Mouse (Mus musculus) kidney, adult 2 months (tissue): Measurements from ENCODE around the gene Aldh3a2. TPM values are rescaled to one million over a fixed set of nuclear protein-coding genes. Genes with fewer than 3 reads are reported as not detected.

Experiments used
- DNase-seq: peaks from one replicate; pipeline ENCODE4 v3.0.0; 2021
- H3K27ac ChIP-seq: fragments of 200-500 bp; 2 replicates; pipeline ENCODE4 v1.5.1; 2012; ENCODE audit warnings: low read depth, low read length, control low read depth, inconsistent platforms; ENCODE audit not compliant: insufficient read depth
- H3K27me3 ChIP-seq: fragments of 200-500 bp; replicated peaks from 2 replicates; pipeline ENCODE4 v1.6.1; 2012; ENCODE audit warnings: mild to moderate bottlenecking, moderate library complexity, low read length, inconsistent platforms; ENCODE audit not compliant: control insufficient read depth, insufficient read depth
- H3K36me3 ChIP-seq: fragments of 200-500 bp; 2 replicates; pipeline ENCODE4 v1.6.1; 2012; ENCODE audit warnings: mild to moderate bottlenecking, moderate library complexity, low read length, inconsistent platforms; ENCODE audit not compliant: control insufficient read depth, insufficient read depth
- H3K4me1 ChIP-seq: fragments of 200-500 bp; 2 replicates; pipeline ENCODE4 v1.6.1; 2011; ENCODE audit warnings: low read length; ENCODE audit not compliant: control insufficient read depth, insufficient read depth
- H3K4me3 ChIP-seq: fragments of 200-500 bp; 2 replicates; pipeline ENCODE4 v1.5.1; 2011; ENCODE audit warnings: mild to moderate bottlenecking, low read depth, low read length, control low read depth; ENCODE audit not compliant: insufficient read depth
- CTCF ChIP-seq: fragments of 200-500 bp; conservative IDR thresholded peaks from 2 replicates; pipeline ENCODE4 v1.5.1; 2011; ENCODE audit warnings: low read depth, mild to moderate bottlenecking, control low read depth, low read length, moderate library complexity, mixed read lengths; ENCODE audit not compliant: insufficient read depth, insufficient read length
- POLR2A ChIP-seq: fragments of 200-500 bp; IDR thresholded peaks from one replicate; pipeline ENCODE4 v1.6.1; 2011; ENCODE audit warnings: low read depth, low read length, control low read depth
- WGBS: fragments of 180-500 bp; shearing (Covaris S2); methylation state at CpG from one replicate; pipeline ENCODE4 v1.1.7; 2018; 5-methylcytosine and 5-hydroxymethylcytosine counted together
- polyA plus RNA-seq: library from polyadenylated mRNA; depleted of rRNA; stranded (reverse); fragments of >200 nt; gene quantifications from 2 replicates; pipeline ENCODE4 v1.2.3, GENCODE M21; 2012

The Aldh3a2 gene
- polyA plus RNA-seq, 1 experiment, result 106 TPM

DNA sequence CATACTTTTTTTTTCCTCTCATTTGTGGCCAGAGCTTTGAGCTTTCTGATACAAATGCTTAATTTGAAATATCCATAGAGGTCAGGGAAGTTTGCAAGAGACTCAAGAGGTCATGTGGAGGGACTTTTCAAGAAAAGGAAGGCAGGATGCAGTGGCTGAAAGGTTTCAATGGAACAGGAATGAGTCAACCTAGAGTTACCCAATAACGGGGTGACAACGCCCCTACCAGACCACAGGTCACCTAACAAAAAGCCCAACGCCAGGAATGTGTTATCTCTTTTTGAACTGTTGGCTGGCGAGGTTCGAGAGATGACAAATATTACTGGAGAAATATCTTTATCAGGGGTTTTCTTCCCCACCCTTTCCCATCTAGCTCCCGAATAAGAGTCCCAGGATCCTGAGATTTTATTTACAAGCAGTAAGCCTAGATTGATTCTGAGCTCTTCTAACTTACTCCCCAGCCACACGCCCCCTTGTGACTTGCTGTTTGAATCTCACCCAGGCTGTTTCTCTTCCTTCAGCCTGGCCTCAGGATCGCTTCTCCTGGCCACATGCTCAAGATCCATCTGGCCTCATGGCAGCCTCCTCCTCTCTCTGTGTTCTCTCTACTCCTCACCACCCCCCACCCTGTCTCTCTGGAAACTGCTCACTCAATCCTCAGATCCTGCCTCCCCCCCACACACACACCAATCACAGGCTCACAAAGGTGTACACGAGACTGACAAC, 46.9 kb downstream of the Aldh3a2 start:
- 0 out of 2 replicates have a peak, but pooled peaks have one; percentile 13 for TF ChIP-seq CTCF
- TF ChIP-seq POLR2A, result no peak
- WGBS, result 66% methylated on average over 9 of the region's 9 CpGs
- Histone ChIP-seq H3K36me3 (no peaks in the 10 kb centered on the region), H3K27ac (no peak overlapping the region), H3K4me3 (no peak overlapping the region), H3K27me3 (no peaks in the 10 kb centered on the region), H3K4me1 (no peaks in the 10 kb centered on the region)
- no peak for DNase-seq

DNA sequence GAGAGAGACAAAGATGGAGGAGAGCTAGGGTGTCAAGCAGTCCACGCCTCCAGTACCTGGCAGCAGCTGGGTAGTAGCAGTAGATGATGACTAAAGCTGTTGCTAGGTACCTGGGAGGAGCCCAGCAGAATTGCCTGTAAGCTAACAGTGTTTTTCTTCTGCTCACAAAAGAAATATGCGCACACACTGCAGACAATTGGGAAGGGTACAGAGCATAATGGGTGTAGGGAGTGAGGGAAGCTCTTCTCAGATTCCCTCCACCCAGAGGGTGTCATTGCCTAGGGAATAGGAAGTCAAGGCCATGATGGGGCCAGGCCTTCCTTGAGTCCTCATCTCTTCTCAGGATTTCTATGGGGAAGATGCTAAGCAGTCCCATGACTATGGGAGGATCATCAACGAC, 51.3 kb downstream of the Aldh3a2 start:
- H3K27me3 ChIP-seq, result no peaks in the 10 kb centered on the region
- H3K27ac ChIP-seq, result no peak overlapping the region
- TF ChIP-seq CTCF (no peak), POLR2A (no peak)
- H3K36me3 ChIP-seq, result no peaks in the 10 kb centered on the region
- WGBS, result 72% methylated on average over 3 of the region's 3 CpGs
- DNase-seq, result no peak
- H3K4me3 ChIP-seq, result no peak overlapping the region
- H3K4me1 ChIP-seq, result no peaks in the 10 kb centered on the region

DNA sequence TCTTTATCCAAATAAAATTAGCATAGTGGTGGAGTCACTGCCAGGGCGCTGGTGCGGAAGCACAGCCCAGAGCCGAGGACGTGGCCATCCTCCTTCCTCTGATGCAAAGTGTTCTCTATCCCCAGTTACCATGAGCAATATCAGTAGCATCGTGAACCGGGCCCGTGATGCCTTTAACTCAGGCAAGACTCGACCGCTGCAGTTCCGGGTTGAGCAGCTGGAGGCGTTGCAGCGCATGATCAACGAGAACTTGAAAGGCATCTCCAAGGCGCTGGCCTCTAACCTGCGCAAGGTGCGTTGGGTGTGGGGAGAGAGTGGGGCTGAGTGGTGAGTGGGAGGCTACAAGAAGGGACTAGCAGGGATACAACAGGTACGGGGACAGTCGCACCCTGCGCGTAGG, 55.2 kb downstream of the Aldh3a2 start:
- 32% methylated on average over 20 of the region's 20 CpGs for WGBS
- H3K4me1 ChIP-seq, result no peaks in the 10 kb centered on the region
- peak; percentile 41 for TF ChIP-seq CTCF
- TF ChIP-seq POLR2A, result no peak
- no peaks in the 10 kb centered on the region for H3K36me3 ChIP-seq
- DNase-seq, result no peak
- H3K4me3 ChIP-seq, result no peak overlapping the region
- no peaks in the 10 kb centered on the region for H3K27me3 ChIP-seq
- no peak overlapping the region for H3K27ac ChIP-seq

DNA sequence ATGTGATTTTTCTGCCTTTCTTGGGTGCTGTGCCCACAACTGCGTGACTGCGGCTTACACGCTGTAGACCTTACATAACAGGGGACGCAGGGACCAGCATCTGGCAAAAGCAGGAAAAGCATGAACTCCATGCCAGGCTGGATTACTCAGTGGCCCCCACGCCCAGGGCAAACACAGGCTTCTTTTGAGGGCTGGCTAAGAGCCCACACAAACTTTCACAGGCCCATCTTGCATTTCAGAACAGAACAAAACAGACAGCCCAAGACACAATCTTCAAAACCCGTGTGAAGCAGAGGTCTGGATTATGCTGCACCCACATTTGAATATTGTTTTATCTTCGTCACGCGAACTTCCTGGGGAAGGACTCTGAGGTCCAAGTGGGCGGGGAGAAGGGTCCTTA, 58.9 kb downstream of the Aldh3a2 start:
- Histone ChIP-seq H3K4me3 (no peak overlapping the region), H3K36me3 (no peaks in the 10 kb centered on the region), H3K4me1 (no peaks in the 10 kb centered on the region), H3K27ac (no peak overlapping the region), H3K27me3 (no peaks in the 10 kb centered on the region)
- TF ChIP-seq CTCF (no peak), POLR2A (no peak)
- DNase-seq, result no peak
- 73% methylated on average over 10 of the region's 10 CpGs for WGBS

DNA sequence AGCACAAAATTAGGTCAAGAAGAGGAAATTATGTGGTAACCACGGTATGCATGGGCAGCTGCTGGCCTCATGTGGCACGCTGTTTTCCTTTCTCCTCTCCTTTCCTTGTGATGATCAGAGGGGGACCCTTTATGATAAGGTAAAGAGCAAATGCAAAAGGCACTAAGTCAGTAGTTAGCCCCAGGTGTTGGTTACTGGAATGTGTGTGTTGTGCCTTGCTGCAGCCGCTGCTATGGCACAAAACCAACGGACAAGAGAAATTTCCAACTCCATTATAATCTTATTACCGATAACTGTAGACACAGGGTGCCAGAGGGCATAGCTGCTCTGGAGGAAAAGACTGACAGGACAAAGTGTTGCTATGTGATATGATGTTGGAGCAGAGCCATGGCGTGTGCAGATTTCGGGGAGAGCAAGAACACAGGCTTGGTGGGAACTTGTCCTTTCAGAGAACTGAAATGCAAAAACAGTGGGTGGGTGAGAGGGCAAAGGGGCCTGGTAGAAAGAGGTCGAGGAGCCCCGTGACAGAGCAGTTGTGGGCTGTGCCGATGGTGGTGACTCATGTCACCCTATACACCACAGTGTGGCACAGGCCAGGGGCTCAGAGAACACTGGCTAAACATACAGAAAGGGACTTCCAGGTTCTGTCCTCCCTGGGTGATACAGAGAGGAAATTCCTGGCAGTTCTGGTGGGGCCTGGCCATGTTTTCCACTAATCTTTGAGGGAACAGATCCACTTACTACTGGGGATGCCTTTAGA, 59.6 kb downstream of the Aldh3a2 start, which contains the start of gene Aldh3a1:
Aldh3a1 (plus strand) TSS at position 51 of the 760 bp plus-strand sequence.
- Histone ChIP-seq H3K36me3 (no peaks in the 10 kb centered on the region), H3K4me1 (no peaks in the 10 kb centered on the region), H3K4me3 (no peak within 1 kb of the TSS), H3K27me3 (no peaks in the 10 kb centered on the region), H3K27ac (no peak within 1 kb of the TSS)
- TF ChIP-seq POLR2A (no peak), CTCF (no peak)
- 55% methylated on average over 10 of the region's 10 CpGs for WGBS
- no peak for DNase-seq

DNA sequence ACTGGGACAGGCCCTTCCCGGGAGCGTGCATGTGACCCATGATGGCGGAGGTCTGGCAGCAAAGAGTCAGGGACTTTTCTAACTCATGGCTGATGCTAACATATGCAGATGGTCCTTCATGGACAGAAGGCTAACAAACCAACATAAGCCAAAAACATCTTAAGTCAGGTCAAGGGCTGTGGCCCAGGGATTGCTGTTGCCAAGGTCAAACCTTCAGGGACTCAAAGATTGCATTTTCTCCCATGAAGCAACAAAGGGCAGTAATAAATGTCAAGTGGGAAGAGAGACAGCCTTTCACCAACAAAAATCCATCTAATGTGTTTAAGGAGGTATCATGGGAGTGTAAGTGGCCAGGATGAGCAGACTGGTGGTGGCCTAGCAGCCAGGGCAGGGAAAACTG, 61.1 kb downstream of the Aldh3a2 start:
- Histone ChIP-seq H3K27ac (no peak overlapping the region), H3K4me1 (no peaks in the 10 kb centered on the region), H3K4me3 (no peak overlapping the region), H3K27me3 (no peaks in the 10 kb centered on the region), H3K36me3 (no peaks in the 10 kb centered on the region)
- WGBS, result 70% methylated on average over 3 of the region's 3 CpGs
- DNase-seq, result peak; percentile 50
- TF ChIP-seq POLR2A, result no peak
- TF ChIP-seq CTCF, result no peak

DNA sequence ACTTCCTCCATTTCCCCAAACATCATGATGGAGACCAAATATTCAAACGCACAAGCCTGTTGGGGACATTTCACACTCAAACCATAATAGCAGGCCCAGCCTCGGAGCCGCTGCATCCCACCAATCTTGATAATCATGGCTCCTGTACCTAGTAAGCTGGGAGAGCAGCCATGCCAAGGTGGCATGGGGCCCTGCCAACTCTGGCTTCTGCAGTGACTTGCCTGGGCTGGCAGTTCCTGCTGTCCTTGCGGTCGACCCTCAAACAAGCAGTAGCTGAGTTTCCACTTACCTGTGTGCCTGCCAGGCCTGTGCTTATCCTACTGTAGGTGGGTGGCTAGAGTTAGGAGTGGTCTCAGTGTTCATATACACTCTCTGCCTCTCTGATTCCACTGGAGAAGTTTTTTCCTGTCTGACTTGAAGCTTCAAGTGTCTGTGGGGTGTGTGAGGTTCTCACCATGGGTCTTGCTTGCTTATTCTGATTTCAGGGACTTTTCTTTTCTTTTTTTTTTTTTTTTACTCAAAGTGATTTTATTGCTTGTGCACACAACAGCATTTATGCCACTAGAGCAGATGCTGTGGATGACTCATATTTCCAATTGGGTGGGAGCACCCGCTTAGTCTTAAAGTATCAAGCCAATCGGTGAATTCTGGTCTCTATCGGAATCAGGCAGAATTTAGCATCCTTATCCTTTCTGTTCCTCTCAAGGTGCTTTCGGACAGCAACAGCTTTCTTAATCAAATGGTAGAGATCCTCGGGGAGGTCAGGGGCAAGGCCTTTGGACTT, 61.9 kb downstream of the Aldh3a2 start:
- DNase-seq, result no peak
- Histone ChIP-seq H3K36me3 (no peaks in the 10 kb centered on the region), H3K27me3 (no peaks in the 10 kb centered on the region), H3K4me3 (no peak overlapping the region), H3K4me1 (no peaks in the 10 kb centered on the region), H3K27ac (no peak overlapping the region)
- WGBS, result 91% methylated on average over 10 of the region's 10 CpGs
- TF ChIP-seq POLR2A, result no peak
- no peak for TF ChIP-seq CTCF
